Mouse (Mus musculus) induced T-regulatory cell, adult 2 months (primary cell): Measurements from ENCODE around the gene Ggt6.
A peak's percentile ranks its signal among the peaks of the same experiment; 100 is the strongest.
"Not testable (repeated sequence)": the region's sequence is repeated elsewhere in the genome, so short reads cannot be mapped to it uniquely, and the experiment has no call there.

Experiments
- DNase-seq: peaks from one replicate; pipeline ENCODE4 v3.0.0-alpha.2; 2012; ENCODE audit warnings: low read depth

The Ggt6 gene

GRCm38 (mm10) chr11:72411093-72411921 is 24.0 kb upstream of the Ggt6 start, which contains the start of gene Smtnl2:
Gene Smtnl2 (minus strand): TSS chr11:72411713.
- DNase-seq, result peak; percentile 30

GRCm38 (mm10) chr11:72411945-72412344 is 23.4 kb upstream of the Ggt6 start:
- DNase-seq, result no peak

- no peak for DNase-seq
Observed at GRCm38 (mm10) chr11:72413016-72413415, 22.3 kb upstream of the Ggt6 start.

GRCm38 (mm10) chr11:72413601-72414190 is 21.6 kb upstream of the Ggt6 start:
- DNase-seq, result no peak

- no peak for DNase-seq
Observed at GRCm38 (mm10) chr11:72415155-72415554, 20.2 kb upstream of the Ggt6 start.

GRCm38 (mm10) chr11:72416666-72417065 is 18.7 kb upstream of the Ggt6 start:
- no peak for DNase-seq

- no peak for DNase-seq
Observed at GRCm38 (mm10) chr11:72417376-72417775, 17.9 kb upstream of the Ggt6 start.

- no peak for DNase-seq
Observed at GRCm38 (mm10) chr11:72418227-72418626, 17.1 kb upstream of the Ggt6 start.

GRCm38 (mm10) chr11:72419006-72419405 is 16.3 kb upstream of the Ggt6 start:
- DNase-seq, result no peak

GRCm38 (mm10) chr11:72420460-72421122 is 14.7 kb upstream of the Ggt6 start:
- DNase-seq, result no peak

- DNase-seq, result no peak
Observed at GRCm38 (mm10) chr11:72421518-72422278, 13.6 kb upstream of the Ggt6 start.

- DNase-seq, result no peak
Observed at GRCm38 (mm10) chr11:72423686-72424085, 11.6 kb upstream of the Ggt6 start.

GRCm38 (mm10) chr11:72425201-72425600 is 10.1 kb upstream of the Ggt6 start:
- DNase-seq, result no peak

- peak; percentile 30 for DNase-seq
Observed at GRCm38 (mm10) chr11:72426884-72427283, 8.4 kb upstream of the Ggt6 start.

- DNase-seq, result peak; percentile 90
Observed at GRCm38 (mm10) chr11:72428694-72429093, 6.6 kb upstream of the Ggt6 start.

GRCm38 (mm10) chr11:72429288-72429690 is 6.0 kb upstream of the Ggt6 start:
- peak; percentile 90 for DNase-seq

- not testable (repeated sequence) for DNase-seq
Observed at GRCm38 (mm10) chr11:72430311-72431068, 4.8 kb upstream of the Ggt6 start.

- no peak for DNase-seq
Observed at GRCm38 (mm10) chr11:72435694-72436045, 344 bp downstream of the Ggt6 start.

GRCm38 (mm10) chr11:72436271-72436670 is 945 bp downstream of the Ggt6 start:
- no peak for DNase-seq

- DNase-seq, result no peak
Observed at GRCm38 (mm10) chr11:72436756-72437650, 1.7 kb downstream of the Ggt6 start.
